Comparison of ENCODE assay signal across 9 mouse cellular contexts in genomic region chr5:124960131-124960901, GRCm38 (mm10). TPM values are rescaled to one million over a fixed set of nuclear protein-coding genes. Genes with fewer than 3 reads are reported as not detected.
DNase-seq lines count a peak whose midpoint lies in the region; ATAC-seq and TF ChIP-seq lines count a peak whose summit lies in the region.
"Had no signal": no experiment of that assay in that cellular context is flagged by ENCODE, and none has a peak within 500 bp of the region (broad histone marks: within the 10 kb centered on the region; RNA-seq: fewer than 3 reads in every experiment).

No protein-coding gene starts in this region.

- H3K4me3 ChIP-seq in intestine, postnatal 0 days (ENCODE audit: low read depth, low read length): no peak overlapping the region
- 0 out of 2 replicates have a peak overlapping the region, but pooled peaks have one; percentile 18 for H3K4me3 ChIP-seq in limb, embryonic 10.5 days
- H3K4me3 ChIP-seq in midbrain, postnatal 0 days (ENCODE audit: low read depth, low read length): no peak overlapping the region
- H3K4me3 ChIP-seq: liver, embryonic 13.5 days had no signal

- no peaks in the 10 kb centered on the region for H3K27me3 ChIP-seq in intestine, postnatal 0 days (replicated peaks; ENCODE audit: control insufficient read depth, insufficient read depth, low read length)
- no peaks in the 10 kb centered on the region for H3K27me3 ChIP-seq in limb, embryonic 10.5 days (ENCODE audit: low read depth, poor library complexity, severe bottlenecking)
- no peaks in the 10 kb centered on the region for H3K27me3 ChIP-seq in midbrain, postnatal 0 days (ENCODE audit: insufficient read depth, low read length)
- H3K27me3 ChIP-seq: liver, embryonic 13.5 days had no signal

- no peaks in the 10 kb centered on the region for H3K4me1 ChIP-seq in intestine, postnatal 0 days (replicated peaks; ENCODE audit: control insufficient read depth, insufficient read depth, low read length)
- peaks cover 24% of the 10 kb centered on the region for H3K4me1 ChIP-seq in limb, embryonic 10.5 days
- peaks cover 8% of the 10 kb centered on the region for H3K4me1 ChIP-seq in midbrain, postnatal 0 days (ENCODE audit: insufficient read depth, low read length)

- no peak for ATAC-seq in intestine, postnatal 0 days
- no peak for ATAC-seq in midbrain, postnatal 0 days (ENCODE audit: low FRiP score)

- WGBS in intestine, postnatal 0 days: 11% methylated on average over 18 of the region's 18 CpGs
- WGBS in limb, embryonic 10.5 days: 43% methylated on average over 18 of the region's 18 CpGs
- 41% methylated on average over 18 of the region's 18 CpGs for WGBS in midbrain, postnatal 0 days

- H3K27ac ChIP-seq in intestine, postnatal 0 days (ENCODE audit: low read depth, low read length): peak overlapping the region; percentile 28; the same call in 1 of the 2 replicates
- H3K27ac ChIP-seq in limb, embryonic 10.5 days: peak overlapping the region; percentile 42; the same call in 1 of the 2 replicates
- H3K27ac ChIP-seq in midbrain, postnatal 0 days (ENCODE audit: low read depth, low read length): peak overlapping the region; percentile 18; the same call in 1 of the 2 replicates
- H3K27ac ChIP-seq: liver, embryonic 13.5 days had no signal

- H3K36me3 ChIP-seq in intestine, postnatal 0 days (ENCODE audit: control insufficient read depth, insufficient read depth): no peaks in the 10 kb centered on the region
- no peaks in the 10 kb centered on the region for H3K36me3 ChIP-seq in limb, embryonic 10.5 days
- H3K36me3 ChIP-seq in midbrain, postnatal 0 days (ENCODE audit: insufficient read depth, low read length): no peaks in the 10 kb centered on the region
- H3K36me3 ChIP-seq: liver, embryonic 13.5 days had no signal

- TF ChIP-seq CTCF in intestine, postnatal 0 days (IDR thresholded peaks at IDR 0.05; ENCODE audit: low read depth): no peak
- TF ChIP-seq CTCF in midbrain, postnatal 0 days (IDR thresholded peaks at IDR 0.05): no peak

- H3K9me3 ChIP-seq in intestine, postnatal 0 days (ENCODE audit: control insufficient read depth): no peaks in the 10 kb centered on the region
- peaks cover 2% of the 10 kb centered on the region; the same call in 1 of the 2 replicates for H3K9me3 ChIP-seq in limb, embryonic 10.5 days (replicated peaks)
- H3K9me3 ChIP-seq in midbrain, postnatal 0 days (ENCODE audit: low read length): no peaks in the 10 kb centered on the region

- peak; percentile 81 for DNase-seq in adrenal gland, postnatal 14 days
- peak; percentile 51 for DNase-seq in embryo, embryonic 9.5 days (ENCODE audit: extremely low spot score)
- peak; percentile 79 to 89 for DNase-seq in heart, adult 18-20 months
- no peak for DNase-seq in limb, embryonic 10.5 days (ENCODE audit: low spot score)
- DNase-seq in midbrain, postnatal 0 days (ENCODE audit: low spot score): peak; percentile 76
- no peak for DNase-seq in thymus, postnatal 36 days
- no peak for DNase-seq in spleen, postnatal 10 days (ENCODE audit: low spot score in 2 of 2)
- DNase-seq: liver, embryonic 13.5 days had no signal

- H3K4me2 ChIP-seq in intestine, postnatal 0 days (replicated peaks; ENCODE audit: low read depth): 0 out of 2 replicates have a peak overlapping the region, but pooled peaks have one; percentile 24
- H3K4me2 ChIP-seq in midbrain, postnatal 0 days (ENCODE audit: low read depth, low read length, poor library complexity, severe bottlenecking): no peak overlapping the region
- H3K4me2 ChIP-seq: liver, embryonic 13.5 days had no signal

- no peak overlapping the region for H3K9ac ChIP-seq in intestine, postnatal 0 days (ENCODE audit: low read depth, low read length)
- H3K9ac ChIP-seq in midbrain, postnatal 0 days (replicated peaks; ENCODE audit: low read length, poor library complexity, severe bottlenecking): 0 out of 2 replicates have a peak overlapping the region, but pooled peaks have one; percentile 24
- H3K9ac ChIP-seq: liver, embryonic 13.5 days had no signal

RNA-seq across cellular contexts. Expression of gene Rflna, which starts 42.7 kb away (rescaled TPM):
- 3.7 and 5.3 TPM in 2 replicates for total RNA-seq in adrenal gland, postnatal 14 days (2021)
- under 1 TPM; 0.18 to 0.20 TPM for total RNA-seq in heart, adult 18-20 months (2021)
- 1.5 and 1.7 TPM in 2 replicates for polyA plus RNA-seq in intestine, postnatal 0 days (2015; fragmentation: Nextera tagmentation; extraction: Ambion mirVana)
- 1.1 and 4.5 TPM in 2 replicates for polyA plus RNA-seq in limb, embryonic 10.5 days (2016; fragmentation: Nextera tagmentation; extraction: Ambion mirVana)
- total RNA-seq in midbrain, postnatal 0 days (2014; rRNA removed): 6.1 and 10.6 TPM in 2 replicates
- 7.2 and 8.6 TPM in 2 replicates for polyA plus RNA-seq in midbrain, postnatal 0 days (2015; fragmentation: Nextera tagmentation; extraction: Ambion mirVana)

Comparison
In these comparisons a context has a peak if more than half of its experiments do, and no peak if none do; other contexts are left out.
1. DNase-seq: peak in adrenal gland, postnatal 14 days (single experiment), embryo, embryonic 9.5 days (single experiment), heart, adult 18-20 months (2 of 2) and midbrain, postnatal 0 days (single experiment); none in limb, embryonic 10.5 days (single experiment), thymus, postnatal 36 days (0 of 2) and spleen, postnatal 10 days (0 of 2).
2. Peak in every context shown above with its lines, with median percentiles within 50 percentile points of each other: H3K27ac ChIP-seq.